Mouse (Mus musculus): ENCODE measurements around the gene Slc7a8. TPM values are rescaled to one million over a fixed set of nuclear protein-coding genes. Genes with fewer than 3 reads are reported as not detected.
A peak's percentile ranks its signal among the peaks of the same experiment; 100 is the strongest.

The Slc7a8 gene
- 10 to 100 TPM; 68.7 to 70.6 TPM for total RNA-seq (2021)
- long read RNA-seq, experiment 1, full-length matches to known transcripts: 36 of 58 reads
- long read RNA-seq, experiment 1, partial matches to known transcripts: 5 of 58 reads
- long read RNA-seq, experiment 1, other reads (novel, unspliced or antisense): 17 of 58 reads
- long read RNA-seq, experiment 2, full-length matches to known transcripts: 21 of 35 reads
- long read RNA-seq, experiment 2, partial matches to known transcripts: 3 of 35 reads
- long read RNA-seq, experiment 2, other reads (novel, unspliced or antisense): 11 of 35 reads

- DNase-seq (ENCODE audit: low spot score in 2 of 2): peak; percentile 63 to 82
- intact Hi-C loops (cut with DNase I): loop anchor here (2.0 kb wide), 1 partner anchor 67 kb away; no protein-coding TSS in a partner anchor
These were observed at the start of gene Slc7a8 for GRCm38 (mm10) chr14:54781610-54782365. Gene Slc7a8, minus strand, starts transcription at chr14:54781946.

- intact Hi-C loops (cut with DNase I): no loop called here
- DNase-seq (ENCODE audit: low spot score in 2 of 2): no peak
These were observed 42.0 kb upstream of the Slc7a8 start for GRCm38 (mm10) chr14:54823716-54824115.

GRCm38 (mm10) chr14:54822301-54822700, 40.6 kb upstream of the Slc7a8 start:
- no peak for DNase-seq (ENCODE audit: low spot score in 2 of 2)
- intact Hi-C loops (cut with DNase I): no loop called here

GRCm38 (mm10) chr14:54817791-54818190, 36.0 kb upstream of the Slc7a8 start:
- DNase-seq (ENCODE audit: low spot score in 2 of 2): peak; percentile 20 to 40
- intact Hi-C loops (cut with DNase I): loop anchor here (1.0 kb wide), 1 partner anchor 103 kb away; no protein-coding TSS in a partner anchor

GRCm38 (mm10) chr14:54815737-54816136, 34.0 kb upstream of the Slc7a8 start:
- no peak for DNase-seq (ENCODE audit: low spot score in 2 of 2)
- intact Hi-C loops (cut with DNase I): no loop called here

GRCm38 (mm10) chr14:54813991-54814390, 32.2 kb upstream of the Slc7a8 start, which contains the start of gene Rnf212b:
Gene Rnf212b, plus strand, starts transcription at chr14:54814141.
- intact Hi-C loops (cut with DNase I): no loop called here
- DNase-seq (ENCODE audit: low spot score in 2 of 2): no peak

- no peak for DNase-seq (ENCODE audit: low spot score in 2 of 2)
- intact Hi-C loops (cut with DNase I): no loop called here
These were observed 27.9 kb upstream of the Slc7a8 start for GRCm38 (mm10) chr14:54809668-54810033.

- no peak for DNase-seq (ENCODE audit: low spot score in 2 of 2)
- intact Hi-C loops (cut with DNase I): no loop called here
These were observed 27.2 kb upstream of the Slc7a8 start for GRCm38 (mm10) chr14:54808718-54809667.

- no peak for DNase-seq (ENCODE audit: low spot score in 2 of 2)
- intact Hi-C loops (cut with DNase I): no loop called here
These were observed 24.4 kb upstream of the Slc7a8 start for GRCm38 (mm10) chr14:54806124-54806523.

- no peak for DNase-seq (ENCODE audit: low spot score in 2 of 2)
- intact Hi-C loops (cut with DNase I): no loop called here
These were observed 20.7 kb upstream of the Slc7a8 start for GRCm38 (mm10) chr14:54802428-54802827.

GRCm38 (mm10) chr14:54799686-54800085, 17.9 kb upstream of the Slc7a8 start:
- intact Hi-C loops (cut with DNase I): no loop called here
- DNase-seq (ENCODE audit: low spot score in 2 of 2): no peak

- intact Hi-C loops (cut with DNase I): no loop called here
- no peak for DNase-seq (ENCODE audit: low spot score in 2 of 2)
These were observed 15.0 kb upstream of the Slc7a8 start for GRCm38 (mm10) chr14:54796760-54797159.

GRCm38 (mm10) chr14:54795901-54796300, 14.2 kb upstream of the Slc7a8 start:
- DNase-seq (ENCODE audit: low spot score in 2 of 2): no peak
- intact Hi-C loops (cut with DNase I): no loop called here

GRCm38 (mm10) chr14:54793894-54794830, 12.4 kb upstream of the Slc7a8 start:
- intact Hi-C loops (cut with DNase I): no loop called here
- DNase-seq (ENCODE audit: low spot score in 2 of 2): no peak

- intact Hi-C loops (cut with DNase I): no loop called here
- DNase-seq (ENCODE audit: low spot score in 2 of 2): no peak
These were observed 11.6 kb upstream of the Slc7a8 start for GRCm38 (mm10) chr14:54793351-54793750.

GRCm38 (mm10) chr14:54792166-54792565, 10.4 kb upstream of the Slc7a8 start:
- DNase-seq (ENCODE audit: low spot score in 2 of 2): no peak
- intact Hi-C loops (cut with DNase I): no loop called here

- intact Hi-C loops (cut with DNase I): no loop called here
These were observed 6.5 kb upstream of the Slc7a8 start for GRCm38 (mm10) chr14:54788231-54788630.

GRCm38 (mm10) chr14:54787226-54787625, 5.5 kb upstream of the Slc7a8 start:
- no peak for DNase-seq (ENCODE audit: low spot score in 2 of 2)
- intact Hi-C loops (cut with DNase I): no loop called here

More at GRCm38 (mm10) chr14:54788231-54788630, 6.5 kb upstream of the Slc7a8 start:
- DNase-seq (ENCODE audit: low spot score in 2 of 2): no peak

Measured in left cerebral cortex, postnatal 14 days (tissue).